Mouse (Mus musculus) MN1 (cell line): ENCODE data around the gene Casp7.
A peak's percentile ranks its signal among the peaks of the same experiment; 100 is the strongest.
"Not testable (repeated sequence)": the region's sequence is repeated elsewhere in the genome, so short reads cannot be mapped to it uniquely, and the experiment has no call there.

Experiments
- DNase-seq: peaks from one replicate; pipeline ENCODE4 v3.0.0-alpha.2; 2016; ENCODE audit warnings: low spot score

Casp7 gene

DNA sequence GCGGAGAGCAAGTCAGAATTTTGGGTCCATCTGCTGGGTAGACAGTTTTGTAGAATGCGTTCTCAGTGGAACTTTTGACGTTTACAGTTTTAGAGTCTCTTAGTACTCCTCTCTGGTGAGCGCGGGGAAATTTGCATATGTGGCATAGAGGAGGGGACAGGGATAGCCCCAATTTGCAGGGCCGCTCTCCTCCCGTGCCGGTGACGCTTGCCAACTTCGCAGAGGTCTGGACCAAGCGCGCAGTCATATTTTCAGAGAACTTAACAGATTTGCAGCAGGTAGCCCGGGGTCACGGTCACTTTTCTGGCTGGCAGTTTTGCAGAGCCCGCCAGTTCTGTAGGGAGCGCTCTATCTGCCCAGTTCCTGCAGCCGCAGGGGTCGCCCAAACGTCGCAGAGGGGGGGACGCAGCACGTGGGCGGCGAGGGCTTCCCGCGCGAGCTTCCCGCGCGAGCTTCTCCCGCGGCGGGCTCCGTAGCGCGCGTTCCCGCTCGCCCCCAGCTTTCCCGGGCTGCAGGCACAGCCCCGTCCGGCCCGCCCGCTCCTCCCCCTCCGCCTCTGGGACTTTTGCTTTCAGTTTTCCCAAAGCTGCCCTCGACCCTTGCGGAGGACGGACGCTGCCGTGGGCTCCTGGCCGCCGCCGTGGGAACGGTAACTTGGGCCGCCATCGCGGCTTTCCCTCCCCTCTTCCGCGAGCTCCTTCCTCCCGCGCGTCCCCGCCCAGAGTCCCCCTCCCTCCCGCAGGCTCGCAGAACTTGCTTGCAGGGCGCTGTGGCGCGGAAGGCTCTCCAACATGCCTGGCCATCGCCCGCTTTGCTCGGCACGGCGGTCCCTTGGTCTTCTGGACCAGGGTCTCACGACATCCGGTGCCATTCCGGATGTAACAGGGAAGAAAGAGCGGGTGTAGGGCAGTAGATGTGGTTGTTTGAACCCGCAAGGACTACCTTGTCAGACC, at the start of gene Casp7:
Casp7 (plus strand) TSS at position 461 of the 953 bp plus-strand sequence.
- DNase-seq: peak; percentile 75

DNA sequence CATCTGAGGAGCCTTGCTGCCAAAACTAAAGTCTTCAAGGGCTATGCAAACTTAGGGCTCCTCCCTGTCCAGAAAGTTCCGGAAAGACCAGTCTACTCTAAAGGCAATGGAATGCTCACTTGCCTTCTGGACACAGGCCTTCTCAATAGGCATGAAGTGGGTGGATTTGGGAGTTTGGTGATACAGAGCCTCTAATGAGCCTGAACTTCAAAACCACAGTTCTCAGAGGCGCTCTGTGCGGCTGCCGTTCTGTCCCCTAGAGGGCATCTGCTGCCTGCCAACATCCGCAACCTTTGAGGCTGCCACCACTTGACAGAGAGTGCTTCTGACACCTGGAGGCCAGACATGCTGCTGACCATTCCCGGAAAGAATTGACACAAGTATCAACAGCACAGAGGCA, 47.6 kb upstream of the Casp7 start:
- DNase-seq: no peak

DNA sequence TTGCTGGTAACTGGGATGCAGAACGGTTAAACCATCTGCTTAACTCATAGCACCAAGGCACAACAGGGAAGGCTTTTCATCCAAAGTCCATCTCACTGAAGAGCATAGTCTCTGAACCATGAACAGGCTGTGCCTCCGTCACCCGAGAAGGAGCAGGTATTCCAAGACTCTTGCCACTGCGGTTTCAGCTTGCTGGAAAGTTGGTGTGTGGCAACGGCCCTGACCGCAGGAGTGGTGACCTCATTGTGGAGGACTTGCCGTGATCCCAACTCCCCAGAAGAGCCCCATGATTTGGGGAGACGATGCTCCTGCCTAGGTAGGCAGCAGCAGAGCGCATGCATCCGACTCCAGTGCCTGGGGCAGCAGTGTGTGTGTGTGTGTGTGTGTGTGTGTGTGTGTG, 43.2 kb upstream of the Casp7 start:
- no peak for DNase-seq

DNA sequence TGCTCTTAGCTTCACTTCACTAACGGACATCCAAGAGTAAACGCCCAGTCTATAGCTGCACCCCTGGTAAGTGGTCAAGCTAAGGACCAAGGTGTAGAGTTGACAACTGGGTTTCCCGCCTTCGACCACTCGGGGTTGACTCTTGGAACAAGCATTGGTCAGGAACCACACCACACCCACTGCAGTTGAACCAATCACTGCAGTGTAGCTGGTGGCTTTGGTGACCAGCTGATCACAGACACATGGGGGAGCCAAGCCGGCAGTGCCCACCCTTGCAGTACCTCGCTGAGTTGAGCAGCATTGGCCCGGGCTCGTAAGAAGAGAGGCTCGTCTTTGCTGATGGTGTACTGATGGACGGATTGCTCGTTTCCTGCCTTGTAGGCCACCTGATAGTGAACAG, 41.7 kb upstream of the Casp7 start:
- DNase-seq: no peak

DNA sequence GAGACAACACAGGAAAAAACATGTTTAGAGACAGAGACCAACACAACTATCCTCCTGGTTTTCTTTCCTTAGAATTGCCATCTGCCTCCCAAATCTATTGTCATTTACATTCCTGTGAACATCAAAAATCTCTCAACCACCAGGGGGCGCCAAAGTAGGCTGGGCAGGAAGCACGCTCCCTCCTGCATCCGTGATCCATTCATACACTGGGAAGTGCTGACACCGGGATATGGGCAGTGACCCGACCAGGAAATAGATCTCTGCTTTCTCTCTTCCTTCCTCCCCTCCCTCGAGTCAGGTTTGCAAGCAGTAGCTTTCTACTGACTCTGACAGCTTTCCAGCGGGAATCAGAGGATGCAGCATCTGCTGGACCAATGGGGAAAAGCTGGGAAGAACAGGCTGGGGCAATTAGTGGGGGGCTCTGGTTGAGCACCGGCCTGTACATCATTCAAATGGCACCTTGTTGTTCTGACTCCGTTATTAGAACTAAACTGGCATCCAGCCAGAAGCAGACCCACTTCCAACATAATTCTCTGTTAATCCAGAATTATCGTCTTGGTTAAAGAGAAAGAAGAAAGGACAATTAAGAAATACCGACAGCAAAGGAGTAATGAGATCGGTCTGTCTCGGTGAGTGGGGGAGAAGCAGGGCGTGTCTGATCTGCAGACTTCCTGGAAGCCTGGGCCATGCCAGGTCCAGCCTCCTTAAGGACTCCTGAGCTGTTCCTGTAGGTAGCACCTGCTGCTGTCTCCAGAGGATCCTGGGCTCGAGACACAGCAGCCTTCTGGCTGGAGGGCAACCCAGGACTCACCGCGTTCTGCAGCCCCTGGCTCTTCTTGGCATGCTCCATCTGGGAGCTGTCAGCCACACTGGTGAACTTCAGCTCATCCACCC, 40.2 kb upstream of the Casp7 start:
- peak; percentile 88 for DNase-seq

DNA sequence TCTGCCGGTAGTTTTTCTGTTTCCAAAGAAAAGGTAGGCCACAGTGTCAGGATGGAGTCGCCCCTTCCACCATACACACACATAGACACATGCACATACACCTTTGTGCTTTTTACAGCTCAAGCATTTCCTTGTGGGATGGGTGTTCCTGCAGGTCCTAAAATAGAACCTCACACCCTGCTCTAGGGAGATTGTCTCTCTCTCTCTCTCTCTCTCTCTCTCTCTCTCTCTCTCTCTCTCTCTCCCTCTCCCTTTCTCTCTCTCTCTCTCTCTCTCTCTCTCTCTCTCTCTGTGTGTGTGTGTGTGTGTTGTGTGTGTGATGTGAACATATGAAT, 39.6 kb upstream of the Casp7 start:
- DNase-seq: not testable (repeated sequence)

DNA sequence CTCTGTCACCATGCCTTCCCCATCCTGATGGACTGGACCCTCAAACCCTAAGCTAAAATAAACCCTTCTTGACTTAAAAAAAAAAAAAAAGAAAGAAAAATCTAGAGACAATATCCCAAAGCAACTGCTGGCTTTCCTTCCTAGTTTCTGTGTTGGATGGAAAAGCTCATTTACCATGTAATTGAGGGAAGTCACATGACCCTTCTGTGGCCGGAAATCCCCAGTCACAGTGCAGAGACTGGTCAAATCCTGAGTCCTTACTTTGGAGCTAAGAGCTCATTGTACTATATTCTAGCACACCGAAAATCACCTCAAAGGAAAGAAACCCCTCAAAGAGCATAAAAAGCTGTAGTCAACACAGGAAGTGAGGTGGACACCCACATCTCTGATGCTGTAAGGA, 38.0 kb upstream of the Casp7 start:
- no peak for DNase-seq

DNA sequence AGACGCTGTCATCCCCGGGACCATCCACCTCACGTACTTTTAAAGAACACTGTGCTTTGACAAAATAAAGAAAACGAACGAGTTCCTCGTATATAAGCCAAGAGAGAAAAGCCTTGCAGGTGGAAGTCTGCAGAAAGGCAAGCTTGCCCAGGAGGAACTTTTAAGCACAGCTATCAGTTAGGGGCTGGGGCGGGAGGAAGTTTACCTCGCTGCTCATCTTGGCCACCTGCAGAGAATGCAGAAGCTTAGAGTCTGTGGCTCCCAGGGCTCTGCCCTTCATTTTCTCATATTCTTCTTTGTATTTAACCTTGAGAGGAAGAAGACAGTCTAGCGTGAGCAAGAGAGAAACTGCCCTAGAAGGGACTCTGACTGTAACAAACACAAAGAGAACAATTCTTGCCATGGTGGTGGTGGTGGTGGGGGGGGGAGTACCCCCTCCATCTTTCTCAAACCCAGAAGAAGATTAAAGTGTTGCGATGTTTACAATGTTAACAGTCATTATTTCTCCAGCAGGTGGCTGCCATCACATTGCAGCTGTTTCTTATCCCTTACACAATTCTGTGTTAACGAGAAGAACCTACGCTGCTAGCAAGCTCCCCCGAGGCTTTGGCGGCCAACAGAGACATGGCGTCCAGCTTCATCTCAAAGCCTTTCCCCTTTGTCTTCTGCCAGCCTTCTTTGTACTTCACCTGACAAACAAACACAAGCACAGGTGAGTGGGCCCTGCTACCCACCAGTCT, 33.0 kb upstream of the Casp7 start:
- DNase-seq: no peak

DNA sequence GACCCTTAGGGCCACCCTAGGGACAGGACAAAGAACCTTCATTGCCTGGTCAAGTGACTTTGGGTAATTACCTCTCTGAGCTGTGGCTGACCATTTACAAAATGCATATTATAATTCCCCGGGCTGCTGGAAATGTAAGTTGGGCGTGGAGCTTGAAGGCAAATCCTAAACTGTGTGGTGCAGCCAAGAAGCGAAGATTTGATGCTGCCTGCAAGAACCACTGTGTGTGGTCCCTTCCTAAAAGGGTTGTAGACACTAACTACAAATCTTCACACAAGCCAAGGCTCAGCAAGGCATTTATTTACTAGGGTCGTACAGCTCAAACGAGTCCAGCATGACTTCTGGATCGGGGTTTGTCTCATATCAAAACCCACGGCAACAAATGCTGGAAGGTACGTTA, 32.4 kb upstream of the Casp7 start:
- no peak for DNase-seq

DNA sequence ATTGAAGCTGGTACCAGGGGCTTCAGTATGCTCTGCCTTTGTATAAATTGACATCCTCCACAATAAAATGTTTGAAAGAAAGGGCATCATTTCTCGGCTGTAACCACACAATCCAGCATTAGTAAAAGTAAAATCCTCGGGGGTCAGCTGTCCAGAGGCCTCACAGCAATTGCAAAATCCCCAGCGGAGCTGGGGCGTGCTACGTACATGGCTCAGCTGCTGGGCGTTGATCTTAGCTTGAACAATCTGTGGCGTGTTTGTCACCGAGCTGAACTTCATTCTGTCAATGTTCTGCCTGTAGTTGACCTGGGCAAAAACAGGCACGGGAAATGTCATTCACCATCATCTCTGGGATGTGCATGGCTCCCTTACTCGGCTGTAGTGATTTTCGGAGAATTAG, 30.8 kb upstream of the Casp7 start:
- no peak for DNase-seq

DNA sequence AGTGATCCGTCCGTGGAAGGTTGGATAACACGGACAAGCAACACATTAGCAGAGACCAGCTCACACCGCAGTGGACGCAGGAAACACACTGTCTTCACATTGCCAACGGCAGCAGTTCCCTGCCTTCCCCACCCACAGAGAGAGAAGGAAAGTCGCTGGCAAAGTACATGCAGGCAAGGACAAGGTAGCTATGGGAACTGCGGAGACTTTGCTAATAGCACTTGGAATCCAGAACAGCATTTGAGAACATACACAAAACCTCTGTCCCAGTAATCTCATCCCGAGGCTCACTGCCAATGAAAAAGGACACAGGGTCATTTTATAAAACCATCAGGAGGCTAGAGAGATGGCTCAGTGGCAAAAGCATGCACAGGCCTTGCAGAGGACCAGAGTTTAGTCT, 30.3 kb upstream of the Casp7 start:
- no peak for DNase-seq

DNA sequence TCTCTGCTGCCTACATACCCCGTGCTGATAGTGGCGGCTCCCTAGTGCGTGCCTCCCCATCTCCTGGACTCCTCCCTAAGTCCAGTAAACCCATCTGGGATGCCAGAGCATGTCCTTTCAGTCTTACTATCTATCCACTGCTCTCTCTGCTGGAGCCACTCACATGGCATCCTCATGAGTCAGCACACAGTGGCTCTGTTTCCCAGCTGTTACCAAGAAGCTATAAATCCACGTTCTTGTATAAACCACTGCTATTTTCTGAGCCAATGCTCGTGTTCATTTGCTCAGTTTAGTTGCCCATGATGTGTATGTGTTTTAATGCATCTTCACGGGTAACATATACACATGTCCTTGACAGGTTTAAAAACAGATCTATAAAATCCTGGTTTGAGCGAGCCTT, 29.2 kb upstream of the Casp7 start:
- no peak for DNase-seq

DNA sequence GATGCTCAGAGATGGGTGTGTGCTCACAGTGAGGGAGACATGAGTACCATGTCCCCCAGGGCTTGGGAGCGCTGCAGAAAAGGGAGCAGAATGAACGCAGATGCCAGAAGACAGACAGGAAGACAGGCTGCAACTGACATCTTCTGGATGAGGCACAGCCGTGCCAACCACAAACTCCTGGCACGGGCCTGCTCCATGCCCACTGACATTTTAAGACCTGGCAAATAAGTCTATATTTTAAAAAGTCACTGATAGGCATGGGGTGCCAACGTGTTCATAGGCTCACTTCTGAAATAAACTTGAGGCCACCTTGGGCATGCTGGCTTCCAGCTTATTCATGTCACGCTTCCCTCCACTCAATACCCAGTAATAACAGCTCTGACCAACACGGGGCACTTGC, 28.0 kb upstream of the Casp7 start:
- no peak for DNase-seq

DNA sequence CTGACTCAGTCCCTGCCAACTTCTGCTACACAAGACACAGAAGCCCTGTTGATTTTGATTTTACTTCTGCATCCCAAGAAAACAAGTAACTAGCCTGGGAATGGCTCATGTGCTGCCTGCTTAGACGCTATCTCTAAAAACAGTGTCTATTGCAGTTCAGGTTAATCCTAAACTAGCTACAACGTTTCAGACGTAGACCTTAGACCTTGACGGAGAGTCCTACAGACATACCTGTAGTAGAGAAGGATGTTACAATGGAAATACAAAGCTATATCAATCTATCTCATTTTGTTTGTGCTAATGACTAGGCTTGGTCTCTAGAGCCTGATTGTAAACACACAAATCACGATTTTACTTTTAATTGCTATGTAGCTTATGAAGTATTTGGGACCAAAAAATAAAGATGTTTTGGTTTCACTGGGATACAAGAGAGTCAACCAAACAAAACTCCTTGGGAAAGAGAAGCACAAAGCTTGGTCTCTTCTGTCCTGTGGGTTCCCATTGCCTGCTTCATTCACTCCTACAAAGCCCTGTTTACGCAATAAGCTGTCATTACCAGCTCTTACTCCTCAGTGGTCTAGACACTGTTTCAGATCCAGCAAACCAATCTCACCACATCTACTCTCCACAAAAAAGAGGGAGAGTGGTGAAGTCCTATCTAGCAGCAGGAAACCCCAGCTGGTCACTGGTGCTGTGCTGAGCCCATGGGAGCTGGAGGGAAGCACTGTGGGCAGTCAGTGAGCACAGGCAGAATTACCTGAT, 26.4 kb upstream of the Casp7 start:
- DNase-seq: no peak

DNA sequence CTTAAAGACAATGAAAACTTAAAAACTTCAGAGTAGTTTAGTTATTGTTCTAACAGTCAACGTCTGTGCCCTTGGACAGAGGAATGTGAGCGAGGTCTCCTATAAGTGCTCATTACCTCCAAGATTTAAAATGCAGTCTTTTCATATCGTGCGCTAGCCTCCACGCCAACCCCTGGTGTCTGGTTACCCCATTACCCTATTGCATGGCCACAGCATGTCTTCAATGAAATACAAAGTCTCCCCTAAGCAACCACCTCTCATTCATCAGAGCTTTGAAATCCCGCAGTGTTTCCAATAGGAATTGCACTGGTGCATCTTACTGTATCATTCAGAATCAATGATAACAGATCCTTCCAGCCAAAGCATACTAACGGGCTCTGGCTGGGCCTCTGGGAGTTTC, 24.7 kb upstream of the Casp7 start:
- no peak for DNase-seq

DNA sequence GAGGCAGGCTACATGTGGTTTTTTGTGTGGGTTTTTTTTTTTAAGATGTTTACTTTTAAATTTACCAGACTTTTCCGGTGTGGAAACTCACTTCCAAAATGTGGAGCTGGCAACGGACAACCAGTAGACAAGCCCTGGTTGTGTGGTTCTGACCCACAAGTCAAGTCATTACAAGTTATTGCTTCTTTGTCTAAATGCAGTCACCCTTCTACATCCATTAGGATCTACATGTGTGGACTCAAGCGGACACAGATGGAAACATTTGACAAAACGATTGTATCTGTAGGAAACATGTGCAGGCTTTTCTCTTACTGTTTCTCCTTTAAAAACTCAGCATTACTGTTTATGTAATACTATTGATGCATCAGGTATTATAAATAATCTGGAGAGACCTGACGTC, 23.7 kb upstream of the Casp7 start:
- DNase-seq: no peak

DNA sequence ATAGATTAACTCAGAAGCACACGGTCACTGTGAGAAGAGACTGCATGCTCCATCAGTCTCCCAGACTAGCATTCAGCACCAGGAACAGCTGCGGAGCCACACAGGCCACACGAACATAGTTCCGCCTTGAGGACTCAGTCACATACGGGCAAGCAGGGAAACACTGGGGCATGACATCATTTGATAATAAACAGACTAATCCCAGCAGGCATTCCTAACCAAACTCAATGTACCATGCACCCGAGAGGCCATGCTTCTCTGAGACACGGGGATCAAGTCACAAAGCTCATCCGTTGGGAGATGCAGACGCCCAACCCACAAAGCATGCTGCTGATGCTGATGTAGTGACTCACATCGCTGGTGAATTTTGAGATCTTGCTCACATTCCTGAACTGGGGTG, 22.9 kb upstream of the Casp7 start:
- no peak for DNase-seq

DNA sequence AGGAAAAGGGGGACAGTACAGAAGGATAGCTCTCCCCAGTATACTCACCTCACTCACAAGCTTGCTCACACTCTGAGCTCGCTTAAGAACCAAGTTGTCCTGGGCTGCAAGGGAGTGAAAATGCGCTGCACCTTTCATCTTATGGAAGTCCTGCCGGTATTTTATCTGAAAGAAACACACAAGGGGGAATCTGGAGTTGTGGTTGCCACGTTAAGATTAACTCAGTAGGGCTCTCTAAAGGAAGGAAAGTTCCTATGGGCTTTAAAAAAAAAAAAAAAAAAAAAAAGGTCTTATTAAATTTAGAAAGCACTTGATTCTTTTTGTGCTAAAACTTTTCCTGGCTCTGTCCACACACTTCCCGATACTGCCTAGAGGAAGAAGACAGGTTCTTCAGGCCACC, 18.9 kb upstream of the Casp7 start:
- no peak for DNase-seq

DNA sequence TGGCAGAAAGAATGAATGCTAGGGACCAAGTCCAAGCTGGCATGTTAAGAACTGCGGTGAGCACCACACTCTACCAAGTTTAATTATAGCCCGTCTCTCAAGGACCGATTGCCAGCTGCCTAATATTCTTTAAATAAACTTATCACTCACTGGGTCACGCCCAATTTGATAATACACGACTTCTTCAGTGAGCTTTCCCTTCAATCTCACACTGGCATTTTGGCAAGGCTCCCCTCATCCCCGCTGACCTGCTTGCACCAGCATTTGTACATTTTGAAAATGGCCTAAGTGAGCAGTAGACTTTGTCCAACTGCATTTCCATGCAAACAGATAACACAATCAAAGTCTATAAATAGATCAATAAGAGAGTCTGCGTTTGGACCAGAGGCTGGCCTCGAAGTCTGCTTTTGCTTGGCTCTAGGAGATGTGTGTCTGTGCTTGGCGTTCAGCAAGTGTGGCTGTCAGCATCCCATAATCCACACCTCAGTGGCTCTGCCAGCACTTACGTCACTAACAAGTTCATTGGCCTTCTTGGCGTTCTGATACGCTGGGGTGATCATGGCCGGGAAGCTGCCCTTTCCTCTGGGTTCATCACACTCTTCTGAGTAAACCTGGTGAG, 18.3 kb upstream of the Casp7 start:
- DNase-seq: no peak

DNA sequence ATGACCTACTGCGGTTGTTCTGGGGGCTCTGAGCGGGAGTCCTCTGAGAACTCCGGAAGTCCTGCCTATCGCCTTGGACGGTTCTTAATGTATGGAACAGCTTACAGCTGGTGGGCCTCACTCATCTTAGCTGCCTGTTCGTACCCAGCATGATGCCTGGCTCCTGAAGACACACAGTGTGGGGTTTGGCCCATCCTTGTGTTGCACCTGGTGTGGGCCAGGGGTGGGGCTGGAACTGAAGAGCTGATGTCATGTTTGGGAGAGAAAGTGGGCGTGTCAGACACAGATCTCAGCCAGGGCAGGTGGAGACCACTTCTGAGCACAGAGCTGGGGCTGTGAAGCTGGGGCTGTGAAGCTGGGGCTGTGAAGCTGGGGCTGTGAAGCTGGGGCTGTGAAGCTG, 16.6 kb upstream of the Casp7 start:
- no peak for DNase-seq

DNA sequence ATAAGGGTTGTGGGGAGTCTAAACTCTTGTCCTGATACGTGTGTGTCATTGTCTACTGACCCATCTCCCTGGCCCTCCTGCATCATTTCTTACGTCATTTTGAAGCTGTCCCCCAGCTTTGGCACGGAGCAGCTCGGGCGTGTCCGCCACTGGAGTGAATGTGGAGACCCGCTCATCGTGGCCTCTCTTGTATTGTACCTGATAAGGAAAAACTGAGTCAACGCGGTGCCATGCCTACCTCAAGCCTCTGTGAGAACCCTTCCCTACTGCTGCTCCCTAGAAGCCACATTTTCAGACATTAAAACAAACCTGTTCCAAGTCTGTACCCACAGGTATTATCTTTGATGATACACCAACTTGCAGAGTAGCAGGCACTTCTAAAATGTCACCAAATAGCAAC, 15.5 kb upstream of the Casp7 start:
- DNase-seq: no peak
